Mouse (Mus musculus): ENCODE results near the gene Cyb561d1. TPM values are rescaled to one million over a fixed set of nuclear protein-coding genes. Genes with fewer than 3 reads are reported as not detected.

Cyb561d1 gene
- total and polyA plus RNA-seq, 3 experiments, result 2.2 to 4.1 (median 2.6) TPM

- no peak for TF ChIP-seq EP300 (IDR thresholded peaks at IDR 0.05; ENCODE audit: low read length)
- no peak for TF ChIP-seq ZMIZ1 (IDR thresholded peaks at IDR 0.05; ENCODE audit: low read depth, low read length)
- TF ChIP-seq JUN (IDR thresholded peaks at IDR 0.05; ENCODE audit: insufficient read depth, low read depth, low read length), result no peak
- no peak for TF ChIP-seq MYC (IDR thresholded peaks at IDR 0.05; ENCODE audit: low read depth, low read length)
- TF ChIP-seq SIN3A (IDR thresholded peaks at IDR 0.05; ENCODE audit: low read length), result peak; percentile 49; the same call in 1 of the 2 replicates
- peak; percentile 47; the same call in 1 of the 2 replicates for TF ChIP-seq TCF12 (IDR thresholded peaks at IDR 0.05; ENCODE audit: low read depth, low read length)
- no peak for TF ChIP-seq KAT2A (IDR thresholded peaks at IDR 0.05; ENCODE audit: insufficient replicate concordance, low read length)
- TF ChIP-seq MAX (IDR thresholded peaks at IDR 0.05; ENCODE audit: low read length), result 0 out of 2 replicates have a peak, but pooled peaks have one; percentile 26
- no peak; the same call in 1 of the 2 replicates for TF ChIP-seq MXI1 (IDR thresholded peaks at IDR 0.05; ENCODE audit: low read depth, low read length)
- TF ChIP-seq MAFK (IDR thresholded peaks at IDR 0.05; ENCODE audit: insufficient replicate concordance, low read length), result no peak
Observed at GRCm38 (mm10) chr3:108164807-108165206, 36.2 kb downstream of the Cyb561d1 start (continued).

DNA sequence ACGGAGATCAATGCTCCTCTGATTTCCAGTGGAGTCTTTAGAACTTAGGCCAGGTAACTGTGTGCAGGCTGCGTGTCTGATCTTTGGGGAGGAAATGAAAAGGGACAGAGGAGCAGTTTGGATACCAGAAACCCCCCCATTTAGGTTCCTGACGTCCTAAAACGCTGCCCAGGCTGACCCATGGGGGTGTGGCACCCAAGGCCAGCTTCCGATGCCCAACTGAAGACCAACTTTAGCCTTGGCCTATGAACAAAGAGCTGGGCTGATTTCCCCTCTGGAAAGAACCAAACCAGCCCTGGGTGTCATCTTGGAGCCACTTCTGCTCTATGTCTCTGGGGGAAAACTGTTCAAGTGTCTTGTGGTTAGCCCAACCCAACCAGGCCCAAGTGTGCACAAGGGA is 36.9 kb downstream of the Cyb561d1 start:
- H3K27ac ChIP-seq (ENCODE audit: insufficient read depth, low read depth), result no peak overlapping the region
- in situ Hi-C loops (cut with MboI; ENCODE audit: low pct_ligation_motif_present, low pct_unique_long_range_greater_than_20kb, low sequenced_read_pairs), result loop anchor here (10.0 kb wide), 2 partner anchors 91 to 221 kb away; partner anchors contain the start of genes Psma5 and Psrc1
- TF ChIP-seq RAD21 (IDR thresholded peaks at IDR 0.05; ENCODE audit: low read depth, low read length), result no peak
- TF ChIP-seq MAX (IDR thresholded peaks at IDR 0.05; ENCODE audit: low read length), result no peak
- no peak for TF ChIP-seq POLR2AphosphoS2 (IDR thresholded peaks at IDR 0.05; ENCODE audit: low read depth, low read length)
- TF ChIP-seq MEF2A (IDR thresholded peaks at IDR 0.05; ENCODE audit: borderline replicate concordance, low read depth, low read length), result no peak
- TF ChIP-seq USF1 (IDR thresholded peaks at IDR 0.05; ENCODE audit: low read depth, low read length), result no peak
- TF ChIP-seq UBTF (IDR thresholded peaks at IDR 0.05; ENCODE audit: low read depth, low read length), result no peak
- no peak for TF ChIP-seq HCFC1 (IDR thresholded peaks at IDR 0.05; ENCODE audit: low read depth, low read length)
- no peak for TF ChIP-seq JUND (conservative IDR thresholded peaks at IDR 0.05; ENCODE audit: low read depth, low read length)
- TF ChIP-seq MAZ (IDR thresholded peaks at IDR 0.05; ENCODE audit: low read depth, low read length), result no peak
- TF ChIP-seq ELF1 (IDR thresholded peaks at IDR 0.05; ENCODE audit: low read depth, low read length), result no peak
- no peak for TF ChIP-seq CTCF (conservative IDR thresholded peaks at IDR 0.05 in 1 of 2, IDR thresholded peaks at IDR 0.05 in 1 of 2; ENCODE audit: low read depth in 2 of 2, low read length in 2 of 2)
- no peak for TF ChIP-seq PAX5 (IDR thresholded peaks at IDR 0.05; ENCODE audit: low read length)
- TF ChIP-seq CHD2 (IDR thresholded peaks at IDR 0.05; ENCODE audit: low read length), result no peak
- TF ChIP-seq KAT2A (IDR thresholded peaks at IDR 0.05; ENCODE audit: insufficient replicate concordance, low read length), result no peak
- TF ChIP-seq TBP (conservative IDR thresholded peaks at IDR 0.05; ENCODE audit: low read depth, low read length), result no peak
- no peak for TF ChIP-seq CHD1 (IDR thresholded peaks at IDR 0.05; ENCODE audit: low read depth, low read length)
- no peaks in the 10 kb centered on the region for H3K9me3 ChIP-seq (replicated peaks; ENCODE audit: low read length)
- H3K36me3 ChIP-seq (replicated peaks in 1 of 2; ENCODE audit: control insufficient read depth in 1 of 2, insufficient read depth in 1 of 2, low read length in 1 of 2), result no peaks in the 10 kb centered on the region
- H3K4me2 ChIP-seq (ENCODE audit: insufficient read depth, low read depth, poor library complexity, severe bottlenecking), result no peak overlapping the region
- no peak for DNase-seq (ENCODE audit: extremely low read depth)
- H3K79me2 ChIP-seq (replicated peaks; ENCODE audit: control insufficient read depth, extremely low read depth, insufficient read depth, poor library complexity, severe bottlenecking), result no peaks in the 10 kb centered on the region
- H3K9ac ChIP-seq (ENCODE audit: insufficient read depth, low read depth), result no peak overlapping the region
- dilution Hi-C loops (cut with MboI; ENCODE audit: extremely low pct_ligation_motif_present, extremely low pct_unique_long_range_greater_than_20kb, low sequenced_read_pairs), result no loop called here
- peaks cover 27 to 53% of the 10 kb centered on the region in 2 experiments for H3K4me1 ChIP-seq (ENCODE audit: control insufficient read depth in 1 of 2, insufficient read depth in 2 of 2)
- no peak overlapping the region for H3K4me3 ChIP-seq (replicated peaks in 1 of 3; ENCODE audit: low read depth in 2 of 3, low read length in 2 of 3, poor library complexity in 1 of 3)
- peaks cover 14% of the 10 kb centered on the region for H3K27me3 ChIP-seq (replicated peaks)
